Mouse (Mus musculus): ENCODE measurements around the gene Nr4a1.
A peak's percentile ranks its signal among the peaks of the same experiment; 100 is the strongest.

GRCm38 (mm10) chr15:101260874-101261622, 7.0 kb downstream of the Nr4a1 start:
- TF ChIP-seq CTCF (IDR thresholded peaks at IDR 0.05) (no peak), EP300 (IDR thresholded peaks at IDR 0.05; ENCODE audit: insufficient read depth, low read depth, low read length) (0 out of 2 replicates have a peak, but pooled peaks have one; percentile 34)

All from heart, adult 2 months (tissue).